Mouse (Mus musculus): ENCODE measurements around the gene Tmed4. TPM values are rescaled to one million over a fixed set of nuclear protein-coding genes. Genes with fewer than 3 reads are reported as not detected.

Gene Tmed4
- polyA plus RNA-seq, 1 experiment: 38.5 TPM

GRCm38 (mm10) chr11:6252248-6252647, 22.4 kb downstream of the Tmed4 start:
- no peak overlapping the region for H3K4me3 ChIP-seq (ENCODE audit: low read depth, low read length)
- TF ChIP-seq CTCF (IDR thresholded peaks at IDR 0.05; ENCODE audit: low read depth, low read length) (no peak), EP300 (IDR thresholded peaks at IDR 0.05; ENCODE audit: insufficient read depth, low read depth, low read length) (no peak), POLR2A (IDR thresholded peaks at IDR 0.05; ENCODE audit: insufficient read depth, low read length) (no peak)

GRCm38 (mm10) chr11:6244707-6245106, 30.0 kb downstream of the Tmed4 start:
- Histone ChIP-seq H3K9ac (ENCODE audit: low read depth, poor library complexity, severe bottlenecking) (no peak overlapping the region), H3K4me1 (ENCODE audit: control insufficient read depth, insufficient read depth, low read length) (no peaks in the 10 kb centered on the region), H3K9me3 (replicated peaks; ENCODE audit: control insufficient read depth, insufficient read depth, low read length, poor library complexity, severe bottlenecking) (no peaks in the 10 kb centered on the region; the same call in 1 of the 2 replicates), H3K27ac (ENCODE audit: insufficient read depth, low read length) (no peak overlapping the region), H3K27me3 (ENCODE audit: control insufficient read depth, insufficient read depth, low read length, poor library complexity, severe bottlenecking) (no peaks in the 10 kb centered on the region), H3K4me3 (ENCODE audit: low read depth, low read length) (no peak overlapping the region), H3K36me3 (ENCODE audit: control insufficient read depth, insufficient read depth, low read length, poor library complexity, severe bottlenecking) (no peaks in the 10 kb centered on the region)
- TF ChIP-seq POLR2A (IDR thresholded peaks at IDR 0.05; ENCODE audit: insufficient read depth, low read length) (no peak), EP300 (IDR thresholded peaks at IDR 0.05; ENCODE audit: insufficient read depth, low read depth, low read length) (no peak), CTCF (IDR thresholded peaks at IDR 0.05; ENCODE audit: low read depth, low read length) (no peak)

More at GRCm38 (mm10) chr11:6252248-6252647, 22.4 kb downstream of the Tmed4 start:
- Histone ChIP-seq H3K27me3 (ENCODE audit: control insufficient read depth, insufficient read depth, low read length, poor library complexity, severe bottlenecking) (no peaks in the 10 kb centered on the region), H3K9me3 (replicated peaks; ENCODE audit: control insufficient read depth, insufficient read depth, low read length, poor library complexity, severe bottlenecking) (no peaks in the 10 kb centered on the region; the same call in 1 of the 2 replicates), H3K36me3 (ENCODE audit: control insufficient read depth, insufficient read depth, low read length, poor library complexity, severe bottlenecking) (no peaks in the 10 kb centered on the region), H3K4me1 (ENCODE audit: control insufficient read depth, insufficient read depth, low read length) (no peaks in the 10 kb centered on the region), H3K9ac (ENCODE audit: low read depth, poor library complexity, severe bottlenecking) (no peak overlapping the region), H3K27ac (ENCODE audit: insufficient read depth, low read length) (no peak overlapping the region)

GRCm38 (mm10) chr11:6233025-6233424, 41.6 kb downstream of the Tmed4 start:
- H3K36me3 ChIP-seq (ENCODE audit: control insufficient read depth, insufficient read depth, low read length, poor library complexity, severe bottlenecking): no peaks in the 10 kb centered on the region
- no peak overlapping the region for H3K4me3 ChIP-seq (ENCODE audit: low read depth, low read length)
- no peaks in the 10 kb centered on the region for H3K27me3 ChIP-seq (ENCODE audit: control insufficient read depth, insufficient read depth, low read length, poor library complexity, severe bottlenecking)
- TF ChIP-seq POLR2A (IDR thresholded peaks at IDR 0.05; ENCODE audit: insufficient read depth, low read length) (no peak), EP300 (IDR thresholded peaks at IDR 0.05; ENCODE audit: insufficient read depth, low read depth, low read length) (no peak), CTCF (IDR thresholded peaks at IDR 0.05; ENCODE audit: low read depth, low read length) (no peak)
- H3K9me3 ChIP-seq (replicated peaks; ENCODE audit: control insufficient read depth, insufficient read depth, low read length, poor library complexity, severe bottlenecking): peaks cover 12% of the 10 kb centered on the region
- H3K27ac ChIP-seq (ENCODE audit: insufficient read depth, low read length): no peak overlapping the region
- no peak overlapping the region for H3K9ac ChIP-seq (ENCODE audit: low read depth, poor library complexity, severe bottlenecking)
- no peaks in the 10 kb centered on the region for H3K4me1 ChIP-seq (ENCODE audit: control insufficient read depth, insufficient read depth, low read length)

GRCm38 (mm10) chr11:6230012-6230411, 44.7 kb downstream of the Tmed4 start, which contains the start of gene Npc1l1:
Gene Npc1l1 (minus strand): TSS chr11:6230143.
- Histone ChIP-seq H3K36me3 (ENCODE audit: control insufficient read depth, insufficient read depth, low read length, poor library complexity, severe bottlenecking) (no peaks in the 10 kb centered on the region), H3K4me1 (ENCODE audit: control insufficient read depth, insufficient read depth, low read length) (peaks cover 3% of the 10 kb centered on the region), H3K4me3 (ENCODE audit: low read depth, low read length) (no peak within 1 kb of the TSS), H3K9me3 (replicated peaks; ENCODE audit: control insufficient read depth, insufficient read depth, low read length, poor library complexity, severe bottlenecking) (peaks cover 3% of the 10 kb centered on the region), H3K27ac (ENCODE audit: insufficient read depth, low read length) (no peak within 1 kb of the TSS), H3K27me3 (ENCODE audit: control insufficient read depth, insufficient read depth, low read length, poor library complexity, severe bottlenecking) (no peaks in the 10 kb centered on the region), H3K9ac (ENCODE audit: low read depth, poor library complexity, severe bottlenecking) (no peak within 1 kb of the TSS)
- TF ChIP-seq EP300 (IDR thresholded peaks at IDR 0.05; ENCODE audit: insufficient read depth, low read depth, low read length) (no peak), POLR2A (IDR thresholded peaks at IDR 0.05; ENCODE audit: insufficient read depth, low read length) (no peak), CTCF (IDR thresholded peaks at IDR 0.05; ENCODE audit: low read depth, low read length) (no peak)

- H3K9ac ChIP-seq (ENCODE audit: low read depth, poor library complexity, severe bottlenecking): no peak overlapping the region
- H3K4me3 ChIP-seq (ENCODE audit: low read depth, low read length): no peak overlapping the region
- 0 out of 2 replicates have a peak, but pooled peaks have one; percentile 14 for TF ChIP-seq EP300 (IDR thresholded peaks at IDR 0.05; ENCODE audit: insufficient read depth, low read depth, low read length)
- TF ChIP-seq CTCF (IDR thresholded peaks at IDR 0.05; ENCODE audit: low read depth, low read length): no peak
- peaks cover 3% of the 10 kb centered on the region for H3K4me1 ChIP-seq (ENCODE audit: control insufficient read depth, insufficient read depth, low read length)
- no peaks in the 10 kb centered on the region for H3K9me3 ChIP-seq (replicated peaks; ENCODE audit: control insufficient read depth, insufficient read depth, low read length, poor library complexity, severe bottlenecking)
- no peaks in the 10 kb centered on the region for H3K36me3 ChIP-seq (ENCODE audit: control insufficient read depth, insufficient read depth, low read length, poor library complexity, severe bottlenecking)
- H3K27me3 ChIP-seq (ENCODE audit: control insufficient read depth, insufficient read depth, low read length, poor library complexity, severe bottlenecking): no peaks in the 10 kb centered on the region
- H3K27ac ChIP-seq (ENCODE audit: insufficient read depth, low read length): no peak overlapping the region
These were observed 50.0 kb downstream of the Tmed4 start for GRCm38 (mm10) chr11:6224541-6225229.

GRCm38 (mm10) chr11:6222187-6222586, 52.5 kb downstream of the Tmed4 start:
- H3K4me3 ChIP-seq (ENCODE audit: low read depth, low read length): no peak overlapping the region
- no peaks in the 10 kb centered on the region for H3K9me3 ChIP-seq (replicated peaks; ENCODE audit: control insufficient read depth, insufficient read depth, low read length, poor library complexity, severe bottlenecking)
- H3K27me3 ChIP-seq (ENCODE audit: control insufficient read depth, insufficient read depth, low read length, poor library complexity, severe bottlenecking): no peaks in the 10 kb centered on the region
- no peak for TF ChIP-seq POLR2A (IDR thresholded peaks at IDR 0.05; ENCODE audit: insufficient read depth, low read length)
- TF ChIP-seq EP300 (IDR thresholded peaks at IDR 0.05; ENCODE audit: insufficient read depth, low read depth, low read length): no peak
- TF ChIP-seq CTCF (IDR thresholded peaks at IDR 0.05; ENCODE audit: low read depth, low read length): no peak
- H3K36me3 ChIP-seq (ENCODE audit: control insufficient read depth, insufficient read depth, low read length, poor library complexity, severe bottlenecking): no peaks in the 10 kb centered on the region
- H3K9ac ChIP-seq (ENCODE audit: low read depth, poor library complexity, severe bottlenecking): no peak overlapping the region
- H3K4me1 ChIP-seq (ENCODE audit: control insufficient read depth, insufficient read depth, low read length): peaks cover 3% of the 10 kb centered on the region
- no peak overlapping the region for H3K27ac ChIP-seq (ENCODE audit: insufficient read depth, low read length)

Other genes with a start within 250 kb of the Tmed4 start
- 8.9 and 12.8 TPM in 2 replicates for gene Camk2b, start 208.5 kb downstream of the Tmed4 start, polyA plus RNA-seq (2011; ENCODE audit: insufficient read depth, insufficient read length, low read depth, missing spikeins)
- 0.41 and 0.49 TPM in 2 replicates for gene A730071L15Rik, start 74.8 kb downstream of the Tmed4 start, polyA plus RNA-seq (2011; ENCODE audit: insufficient read depth, insufficient read length, low read depth, missing spikeins)
- 77.6 and 78.2 TPM in 2 replicates for gene Nudcd3, start 74.5 kb downstream of the Tmed4 start, polyA plus RNA-seq (2011; ENCODE audit: insufficient read depth, insufficient read length, low read depth, missing spikeins)
- gene Npc1l1, start 44.7 kb downstream of the Tmed4 start, polyA plus RNA-seq (2011; ENCODE audit: insufficient read depth, insufficient read length, low read depth, missing spikeins): 0.45 and 0.75 TPM in 2 replicates
- gene Ddx56, start 7.1 kb downstream of the Tmed4 start, polyA plus RNA-seq (2011; ENCODE audit: insufficient read depth, insufficient read length, low read depth, missing spikeins): 60.4 and 62.7 TPM in 2 replicates
- 75.7 and 77.6 TPM in 2 replicates for gene Ogdh, start 16.8 kb upstream of the Tmed4 start, polyA plus RNA-seq (2011; ENCODE audit: insufficient read depth, insufficient read length, low read depth, missing spikeins)
- gene Zmiz2, start 114.2 kb upstream of the Tmed4 start, polyA plus RNA-seq (2011; ENCODE audit: insufficient read depth, insufficient read length, low read depth, missing spikeins): 51.5 and 59.4 TPM in 2 replicates
- 2,132 and 2,301 TPM in 2 replicates for gene Ppia, start 140.6 kb upstream of the Tmed4 start, polyA plus RNA-seq (2011; ENCODE audit: insufficient read depth, insufficient read length, low read depth, missing spikeins)
- 200 and 218 TPM in 2 replicates for gene H2afv, start 169.6 kb upstream of the Tmed4 start, polyA plus RNA-seq (2011; ENCODE audit: insufficient read depth, insufficient read length, low read depth, missing spikeins)
- 49.8 and 52.0 TPM in 2 replicates for gene Purb, start 201.0 kb upstream of the Tmed4 start, polyA plus RNA-seq (2011; ENCODE audit: insufficient read depth, insufficient read length, low read depth, missing spikeins)
- 0.36 and 1.1 TPM in 2 replicates for gene Myo1g, start 246.1 kb upstream of the Tmed4 start, polyA plus RNA-seq (2011; ENCODE audit: insufficient read depth, insufficient read length, low read depth, missing spikeins)

Measured in ES-Bruce4 (cell line).